In the genomic region with DNA sequence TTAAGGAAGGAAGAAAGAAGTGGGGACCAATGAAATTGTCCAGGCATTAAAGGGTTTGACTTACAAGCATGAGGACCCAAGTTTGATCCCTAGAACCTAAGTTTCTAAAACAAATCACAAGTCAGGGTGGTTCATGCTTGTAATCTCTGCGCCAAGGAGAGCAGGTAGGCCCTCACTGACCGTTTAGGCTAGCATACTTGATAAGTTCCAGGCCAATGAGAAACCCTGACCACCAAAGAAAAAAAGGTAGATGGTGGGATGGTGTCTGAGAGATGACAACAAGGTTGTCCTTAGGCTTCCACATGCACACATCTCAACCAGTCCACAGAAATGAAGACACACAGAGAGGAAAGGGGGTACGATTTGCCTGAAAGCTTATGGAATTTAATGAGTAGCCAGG, we compare ENCODE assay signal across 8 mouse cellular contexts. TPM values are rescaled to one million over a fixed set of nuclear protein-coding genes. Genes with fewer than 3 reads are reported as not detected.
DNase-seq lines count a peak whose midpoint lies in the region; ATAC-seq and TF ChIP-seq lines count a peak whose summit lies in the region.
"Not testable (repeated sequence)": the region's sequence is repeated elsewhere in the genome, so short reads cannot be mapped to it uniquely, and the experiment has no call there.

No protein-coding gene starts in this region.

- peaks cover 30% of the 10 kb centered on the region for H3K36me3 ChIP-seq in forebrain, embryonic 12.5 days (replicated peaks)
- H3K36me3 ChIP-seq in hindbrain, embryonic 11.5 days (ENCODE audit: control insufficient read depth, insufficient read depth, low read length); liver, postnatal 0 days (replicated peaks; ENCODE audit: insufficient read depth, low read length); midbrain, postnatal 0 days (ENCODE audit: insufficient read depth, low read length); stomach, postnatal 0 days (ENCODE audit: control insufficient read depth, insufficient read depth, low read length): not testable (repeated sequence)

- H3K9me3 ChIP-seq in forebrain, embryonic 12.5 days = peaks cover 24% of the 10 kb centered on the region
- not testable (repeated sequence) for H3K9me3 ChIP-seq in hindbrain, embryonic 11.5 days (ENCODE audit: control insufficient read depth, low read length); liver, postnatal 0 days (ENCODE audit: low read length); midbrain, postnatal 0 days (ENCODE audit: low read length); stomach, postnatal 0 days (ENCODE audit: control insufficient read depth, low read length)

- peak; percentile 6 for DNase-seq in CD4-positive, CD25-positive, alpha-beta regulatory T cell, adult 2 months (ENCODE audit: low read depth, low spot score)
- peak; percentile 27 for DNase-seq in c-Kit-positive CD71-positive TER-119-positive erythroid progenitor cells, embryonic 14.5 days (ENCODE audit: low spot score)
- DNase-seq in hindbrain, embryonic 11.5 days (ENCODE audit: low spot score) = not testable (repeated sequence)
- peak; percentile 17 for DNase-seq in kidney, adult 9 months
- peak; percentile 18 for DNase-seq in liver, postnatal 0 days
- DNase-seq in midbrain, postnatal 0 days (ENCODE audit: low spot score) = peak; percentile 6
- DNase-seq in stomach, postnatal 0 days (ENCODE audit: low spot score) = peak; percentile 14

- H3K27me3 ChIP-seq in forebrain, embryonic 12.5 days; hindbrain, embryonic 11.5 days (ENCODE audit: control insufficient read depth, insufficient read depth, low read length); liver, postnatal 0 days (ENCODE audit: insufficient read depth, low read length); midbrain, postnatal 0 days (ENCODE audit: insufficient read depth, low read length); stomach, postnatal 0 days (ENCODE audit: control insufficient read depth, insufficient read depth, low read length): not testable (repeated sequence)

- H3K27ac ChIP-seq in forebrain, embryonic 12.5 days; hindbrain, embryonic 11.5 days (ENCODE audit: low read depth, low read length); liver, postnatal 0 days (ENCODE audit: low read depth); midbrain, postnatal 0 days (ENCODE audit: low read depth, low read length); stomach, postnatal 0 days (replicated peaks): not testable (repeated sequence)

- H3K4me3 ChIP-seq in forebrain, embryonic 12.5 days (replicated peaks); hindbrain, embryonic 11.5 days (ENCODE audit: low read depth, low read length); liver, postnatal 0 days (ENCODE audit: low read depth, low read length); midbrain, postnatal 0 days (ENCODE audit: low read depth, low read length); stomach, postnatal 0 days (ENCODE audit: low read depth, low read length): not testable (repeated sequence)

- TF ChIP-seq CTCF in liver, postnatal 0 days (IDR thresholded peaks at IDR 0.05; ENCODE audit: low read depth); midbrain, postnatal 0 days (IDR thresholded peaks at IDR 0.05); stomach, postnatal 0 days (IDR thresholded peaks at IDR 0.05; ENCODE audit: low read depth): not testable (repeated sequence)

- H3K4me1 ChIP-seq in forebrain, embryonic 12.5 days; hindbrain, embryonic 11.5 days (replicated peaks; ENCODE audit: control insufficient read depth, insufficient read depth, low read length); liver, postnatal 0 days (ENCODE audit: insufficient read depth); midbrain, postnatal 0 days (ENCODE audit: insufficient read depth, low read length); stomach, postnatal 0 days (replicated peaks; ENCODE audit: control insufficient read depth, insufficient read depth): not testable (repeated sequence)

- 86% methylated on average over 3 of the region's 3 CpGs for WGBS in forebrain, embryonic 12.5 days
- WGBS in hindbrain, embryonic 11.5 days = 88% methylated on average over 3 of the region's 3 CpGs
- WGBS in liver, postnatal 0 days (ENCODE audit: insufficient replicate concordance) = 83% methylated on average over 3 of the region's 3 CpGs
- 82% methylated on average over 3 of the region's 3 CpGs for WGBS in midbrain, postnatal 0 days
- 80% methylated on average over 3 of the region's 3 CpGs for WGBS in stomach, postnatal 0 days

- not testable (repeated sequence) for H3K9ac ChIP-seq in forebrain, embryonic 12.5 days; hindbrain, embryonic 11.5 days (ENCODE audit: low read depth, low read length); liver, postnatal 0 days (replicated peaks); midbrain, postnatal 0 days (replicated peaks; ENCODE audit: low read length, poor library complexity, severe bottlenecking); stomach, postnatal 0 days (ENCODE audit: low read length)

- H3K4me2 ChIP-seq in forebrain, embryonic 12.5 days; hindbrain, embryonic 11.5 days (replicated peaks; ENCODE audit: low read depth, low read length); liver, postnatal 0 days (ENCODE audit: low read depth, low read length); midbrain, postnatal 0 days (ENCODE audit: low read depth, low read length, poor library complexity, severe bottlenecking); stomach, postnatal 0 days (replicated peaks; ENCODE audit: low read depth): not testable (repeated sequence)

- TF ChIP-seq EP300 in liver, postnatal 0 days (IDR thresholded peaks at IDR 0.05; ENCODE audit: low read depth); stomach, postnatal 0 days (optimal IDR thresholded peaks at IDR 0.05): not testable (repeated sequence)

- peak; percentile 24; the same call in 1 of the 2 replicates for ATAC-seq in forebrain, embryonic 12.5 days (ENCODE audit: low FRiP score)
- peak; percentile 32 for ATAC-seq in hindbrain, embryonic 11.5 days (ENCODE audit: low FRiP score)
- ATAC-seq in liver, postnatal 0 days; midbrain, postnatal 0 days (ENCODE audit: low FRiP score); stomach, postnatal 0 days (ENCODE audit: low FRiP score, low TSS enrichment): not testable (repeated sequence)

RNA-seq across cellular contexts. Expression of a gene that starts 39.7 kb away (rescaled TPM):
- 181 and 277 TPM in 2 replicates for polyA plus RNA-seq in forebrain, embryonic 12.5 days (2016; fragmentation: Nextera tagmentation; extraction: Ambion mirVana)
- 174 and 175 TPM in 2 replicates for polyA plus RNA-seq in hindbrain, embryonic 11.5 days (2014; fragmentation: Nextera tagmentation; extraction: Ambion mirVana)
- polyA plus RNA-seq in liver, postnatal 0 days (2015; fragmentation: Nextera tagmentation; extraction: Ambion mirVana) = 64.4 and 87.0 TPM in 2 replicates
- total RNA-seq in midbrain, postnatal 0 days (2014; rRNA removed) = 34.6 and 51.3 TPM in 2 replicates
- polyA plus RNA-seq in midbrain, postnatal 0 days (2015; fragmentation: Nextera tagmentation; extraction: Ambion mirVana) = 193 and 201 TPM in 2 replicates
- polyA plus RNA-seq in stomach, postnatal 0 days (2015; fragmentation: Nextera tagmentation; extraction: Ambion mirVana) = 90.6 and 93.1 TPM in 2 replicates
